Mouse (Mus musculus): Measurements from ENCODE around the gene Sox6. TPM values are rescaled to one million over a fixed set of nuclear protein-coding genes. Genes with fewer than 3 reads are reported as not detected.
A peak's percentile ranks its signal among the peaks of the same experiment; 100 is the strongest.

Sox6 gene
- polyA plus RNA-seq, 1 experiment from 2014 or later, result 24.3 TPM

DNA sequence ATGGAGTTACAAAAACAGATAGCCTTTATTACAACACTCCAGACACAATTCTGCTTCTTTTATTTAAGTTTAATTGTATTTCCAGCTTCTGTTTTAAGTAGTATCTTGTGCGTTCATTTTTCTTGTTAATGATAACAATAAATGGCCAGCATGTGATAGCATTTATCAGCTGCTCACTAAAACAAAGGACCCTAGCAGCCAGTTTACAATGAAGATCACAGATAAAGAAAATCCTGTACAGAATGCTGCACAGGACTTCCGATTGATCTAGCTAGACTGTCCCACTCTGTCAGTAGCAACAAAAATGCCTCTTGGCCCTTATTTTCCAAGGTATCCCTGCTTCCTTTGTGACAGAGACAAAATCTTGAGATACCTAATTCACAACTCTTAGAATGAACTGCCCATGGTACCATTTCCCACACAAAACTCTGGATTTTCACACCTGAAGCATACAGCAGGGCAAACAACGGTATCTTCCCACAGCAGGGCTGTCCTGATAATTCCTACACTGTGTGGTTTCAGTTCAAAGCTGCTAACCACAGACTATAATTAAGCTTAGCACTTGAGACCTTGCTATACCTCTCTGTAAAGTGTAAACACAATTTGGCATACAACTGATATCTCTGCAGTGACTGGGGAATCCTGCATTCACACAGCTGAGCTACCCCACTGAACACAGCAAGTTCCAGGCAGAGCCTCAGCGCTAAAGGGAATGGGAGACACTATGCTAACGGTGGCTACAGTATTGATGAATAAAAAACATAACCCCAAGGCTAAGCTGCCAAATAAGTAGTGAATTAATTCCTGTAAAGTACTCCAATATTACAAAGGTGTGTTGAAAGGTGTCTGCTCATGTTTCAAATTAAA is 134.4 kb downstream of the Sox6 start:
- Histone ChIP-seq H3K4me2 (ENCODE audit: low read length) (no peak overlapping the region), H3K9ac (ENCODE audit: low read depth, low read length) (no peak overlapping the region), H3K4me1 (replicated peaks; ENCODE audit: insufficient read depth, low read length) (no peaks in the 10 kb centered on the region), H3K9me3 (replicated peaks; ENCODE audit: low read length) (no peaks in the 10 kb centered on the region), H3K27me3 (ENCODE audit: insufficient read depth, low read length) (no peaks in the 10 kb centered on the region), H3K27ac (no peak overlapping the region), H3K4me3 (replicated peaks; ENCODE audit: low read depth, low read length) (no peak overlapping the region), H3K36me3 (ENCODE audit: insufficient read depth, low read length) (no peaks in the 10 kb centered on the region)
- WGBS, result 68% methylated on average over 5 of the region's 5 CpGs
- ATAC-seq (replicated peaks; ENCODE audit: low FRiP score, low read depth), result no peak
- DNase-seq (ENCODE audit: low spot score), result no peak
- no peak for TF ChIP-seq CTCF (IDR thresholded peaks at IDR 0.05; ENCODE audit: low read depth)

DNA sequence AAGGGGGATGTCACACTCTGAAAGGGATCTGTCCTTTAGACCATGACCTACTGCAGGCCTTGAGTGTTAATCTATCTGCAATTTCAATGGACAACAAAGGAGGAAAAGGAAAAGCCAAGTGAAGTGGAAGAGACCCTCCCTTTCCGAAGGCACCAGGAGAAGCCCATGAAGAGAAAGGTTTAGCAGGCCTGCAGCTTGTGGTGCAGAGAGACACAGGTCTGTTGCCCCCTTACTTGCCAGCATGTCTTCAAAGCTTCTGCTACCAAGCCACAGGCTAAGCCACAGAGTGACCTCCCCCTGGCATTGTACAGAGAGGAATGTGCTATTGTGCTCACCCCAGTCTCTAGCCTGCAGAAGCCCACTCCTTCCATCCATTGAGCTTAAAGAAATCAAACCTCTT is 135.2 kb downstream of the Sox6 start:
- TF ChIP-seq CTCF (IDR thresholded peaks at IDR 0.05; ENCODE audit: low read depth), result no peak
- Histone ChIP-seq H3K4me1 (replicated peaks; ENCODE audit: insufficient read depth, low read length) (no peaks in the 10 kb centered on the region), H3K36me3 (ENCODE audit: insufficient read depth, low read length) (no peaks in the 10 kb centered on the region), H3K4me2 (ENCODE audit: low read length) (no peak overlapping the region), H3K9me3 (replicated peaks; ENCODE audit: low read length) (no peaks in the 10 kb centered on the region), H3K27me3 (ENCODE audit: insufficient read depth, low read length) (no peaks in the 10 kb centered on the region), H3K9ac (ENCODE audit: low read depth, low read length) (no peak overlapping the region), H3K27ac (no peak overlapping the region), H3K4me3 (replicated peaks; ENCODE audit: low read depth, low read length) (no peak overlapping the region)
- WGBS, result 65% methylated on average over 1 of the region's 1 CpGs
- ATAC-seq (replicated peaks; ENCODE audit: low FRiP score, low read depth) (no peak), DNase-seq (ENCODE audit: low spot score) (no peak)

DNA sequence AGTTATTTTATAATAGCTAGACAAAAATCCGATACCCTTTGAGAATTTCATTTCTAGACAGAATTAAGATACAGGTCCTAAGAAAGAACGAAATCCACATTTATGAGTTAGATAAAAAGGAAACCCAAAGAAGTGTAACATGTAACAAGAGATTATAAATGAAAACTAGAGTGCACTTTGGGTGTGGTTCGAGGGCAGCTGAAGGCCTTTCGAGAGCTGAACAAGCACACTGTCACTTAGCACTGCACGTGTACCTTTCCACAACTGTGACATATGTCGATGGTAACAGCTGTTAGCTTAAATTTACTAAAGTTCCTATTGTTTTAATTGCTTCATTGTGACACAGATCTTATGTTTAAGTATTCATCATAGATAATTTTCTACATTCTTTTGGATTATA is 142.8 kb downstream of the Sox6 start:
- no peak overlapping the region for H3K4me2 ChIP-seq (ENCODE audit: low read length)
- no peak overlapping the region for H3K4me3 ChIP-seq (replicated peaks; ENCODE audit: low read depth, low read length)
- H3K27ac ChIP-seq, result no peak overlapping the region
- no peaks in the 10 kb centered on the region for H3K27me3 ChIP-seq (ENCODE audit: insufficient read depth, low read length)
- no peaks in the 10 kb centered on the region for H3K4me1 ChIP-seq (replicated peaks; ENCODE audit: insufficient read depth, low read length)
- H3K9me3 ChIP-seq (replicated peaks; ENCODE audit: low read length), result no peaks in the 10 kb centered on the region
- no peak overlapping the region for H3K9ac ChIP-seq (ENCODE audit: low read depth, low read length)
- 80% methylated on average over 6 of the region's 6 CpGs for WGBS
- DNase-seq (ENCODE audit: low spot score) (no peak), ATAC-seq (replicated peaks; ENCODE audit: low FRiP score, low read depth) (no peak)
- TF ChIP-seq CTCF (IDR thresholded peaks at IDR 0.05; ENCODE audit: low read depth), result no peak
- no peaks in the 10 kb centered on the region for H3K36me3 ChIP-seq (ENCODE audit: insufficient read depth, low read length)

DNA sequence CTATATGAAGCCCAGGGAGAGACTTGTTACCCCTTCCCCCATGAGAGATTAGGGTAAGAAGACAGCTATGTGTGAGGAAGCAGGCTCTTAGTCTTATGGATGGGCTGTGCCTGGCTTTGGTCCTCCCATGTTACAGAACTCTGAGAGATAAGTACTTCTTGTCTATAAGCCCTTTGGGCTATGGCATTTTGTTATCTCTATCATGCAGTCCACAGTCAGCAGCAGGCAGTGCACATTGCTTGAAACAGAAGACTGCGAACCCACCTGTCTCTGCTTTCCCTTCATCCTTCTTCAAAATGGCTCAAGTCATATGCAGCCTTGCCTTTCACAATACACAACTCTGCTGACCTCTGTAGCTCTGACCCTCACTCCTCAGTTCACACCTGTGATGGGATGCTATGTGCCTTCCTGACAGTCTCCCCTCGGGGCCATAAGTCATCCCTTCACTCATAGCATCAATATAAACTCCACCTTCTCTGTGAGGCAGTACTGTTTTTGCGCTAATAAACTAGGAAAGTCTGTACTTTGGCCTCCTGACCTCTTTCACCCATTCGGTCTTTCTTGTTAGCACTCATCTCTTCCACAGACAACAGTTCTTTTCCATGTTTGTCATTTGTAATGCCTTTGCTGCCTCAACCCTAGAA is 143.4 kb downstream of the Sox6 start:
- ATAC-seq (replicated peaks; ENCODE audit: low FRiP score, low read depth) (no peak), DNase-seq (ENCODE audit: low spot score) (no peak)
- H3K27me3 ChIP-seq (ENCODE audit: insufficient read depth, low read length), result no peaks in the 10 kb centered on the region
- WGBS, result 76% methylated on average over 4 of the region's 4 CpGs
- H3K9ac ChIP-seq (ENCODE audit: low read depth, low read length), result no peak overlapping the region
- no peaks in the 10 kb centered on the region for H3K9me3 ChIP-seq (replicated peaks; ENCODE audit: low read length)
- no peak overlapping the region for H3K4me3 ChIP-seq (replicated peaks; ENCODE audit: low read depth, low read length)
- no peak for TF ChIP-seq CTCF (IDR thresholded peaks at IDR 0.05; ENCODE audit: low read depth)
- H3K4me2 ChIP-seq (ENCODE audit: low read length), result no peak overlapping the region
- no peaks in the 10 kb centered on the region for H3K4me1 ChIP-seq (replicated peaks; ENCODE audit: insufficient read depth, low read length)
- no peaks in the 10 kb centered on the region for H3K36me3 ChIP-seq (ENCODE audit: insufficient read depth, low read length)
- H3K27ac ChIP-seq, result no peak overlapping the region

DNA sequence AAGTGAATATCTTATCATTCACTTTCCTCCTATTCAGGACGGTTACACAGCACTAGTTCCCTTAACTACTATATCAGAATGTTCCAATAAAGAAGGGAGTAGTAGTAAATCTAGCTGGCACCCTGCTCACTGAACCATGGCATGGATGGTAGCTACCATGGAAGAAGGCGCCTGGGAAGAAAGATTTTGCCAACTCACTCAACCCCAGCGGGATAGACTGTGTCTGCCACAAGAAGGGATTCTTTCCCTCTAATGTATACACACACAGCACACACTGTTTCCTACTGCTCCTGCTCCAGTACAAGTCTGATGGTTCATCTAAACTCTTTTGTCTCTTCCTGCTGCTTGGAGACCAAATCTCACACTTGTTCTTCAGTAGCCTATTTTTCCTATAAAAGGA is 147.1 kb downstream of the Sox6 start:
- no peaks in the 10 kb centered on the region for H3K27me3 ChIP-seq (ENCODE audit: insufficient read depth, low read length)
- no peak overlapping the region for H3K4me3 ChIP-seq (replicated peaks; ENCODE audit: low read depth, low read length)
- no peaks in the 10 kb centered on the region for H3K36me3 ChIP-seq (ENCODE audit: insufficient read depth, low read length)
- ATAC-seq (replicated peaks; ENCODE audit: low FRiP score, low read depth) (no peak), DNase-seq (ENCODE audit: low spot score) (peak; percentile 42)
- H3K9ac ChIP-seq (ENCODE audit: low read depth, low read length), result no peak overlapping the region
- H3K4me2 ChIP-seq (ENCODE audit: low read length), result no peak overlapping the region
- TF ChIP-seq CTCF (IDR thresholded peaks at IDR 0.05; ENCODE audit: low read depth), result no peak
- no peaks in the 10 kb centered on the region for H3K9me3 ChIP-seq (replicated peaks; ENCODE audit: low read length)
- no peaks in the 10 kb centered on the region for H3K4me1 ChIP-seq (replicated peaks; ENCODE audit: insufficient read depth, low read length)
- H3K27ac ChIP-seq, result no peak overlapping the region
- WGBS, result 53% methylated on average over 3 of the region's 3 CpGs

DNA sequence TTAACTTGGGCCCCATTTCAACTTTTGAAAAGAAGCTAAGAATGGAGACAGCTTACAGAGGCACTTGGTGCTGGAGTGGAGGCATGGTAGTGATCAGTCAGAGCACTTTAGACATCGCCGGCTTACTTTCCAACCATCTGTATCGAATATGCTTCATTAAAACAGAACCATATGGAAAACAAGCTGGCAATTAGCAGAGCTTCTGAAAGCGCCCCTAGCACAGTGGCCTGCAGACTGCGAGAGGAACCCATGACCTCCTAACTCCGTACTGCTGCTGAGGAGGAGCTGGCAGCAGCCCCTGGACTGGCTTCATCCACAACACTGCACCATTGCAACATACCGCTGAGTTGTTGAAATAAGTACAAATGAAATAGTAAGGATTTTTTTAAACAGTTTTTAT is 148.7 kb downstream of the Sox6 start:
- 85% methylated on average over 7 of the region's 7 CpGs for WGBS
- Histone ChIP-seq H3K4me1 (replicated peaks; ENCODE audit: insufficient read depth, low read length) (no peaks in the 10 kb centered on the region), H3K4me3 (replicated peaks; ENCODE audit: low read depth, low read length) (no peak overlapping the region), H3K27ac (no peak overlapping the region), H3K9ac (ENCODE audit: low read depth, low read length) (no peak overlapping the region), H3K36me3 (ENCODE audit: insufficient read depth, low read length) (no peaks in the 10 kb centered on the region), H3K4me2 (ENCODE audit: low read length) (no peak overlapping the region), H3K27me3 (ENCODE audit: insufficient read depth, low read length) (no peaks in the 10 kb centered on the region), H3K9me3 (replicated peaks; ENCODE audit: low read length) (no peaks in the 10 kb centered on the region)
- TF ChIP-seq CTCF (IDR thresholded peaks at IDR 0.05; ENCODE audit: low read depth), result no peak
- no peak for ATAC-seq (replicated peaks; ENCODE audit: low FRiP score, low read depth)
- no peak for DNase-seq (ENCODE audit: low spot score)

All from kidney, postnatal 0 days (tissue).